9 mouse cellular contexts compared by ENCODE assay signal in the genomic region with DNA sequence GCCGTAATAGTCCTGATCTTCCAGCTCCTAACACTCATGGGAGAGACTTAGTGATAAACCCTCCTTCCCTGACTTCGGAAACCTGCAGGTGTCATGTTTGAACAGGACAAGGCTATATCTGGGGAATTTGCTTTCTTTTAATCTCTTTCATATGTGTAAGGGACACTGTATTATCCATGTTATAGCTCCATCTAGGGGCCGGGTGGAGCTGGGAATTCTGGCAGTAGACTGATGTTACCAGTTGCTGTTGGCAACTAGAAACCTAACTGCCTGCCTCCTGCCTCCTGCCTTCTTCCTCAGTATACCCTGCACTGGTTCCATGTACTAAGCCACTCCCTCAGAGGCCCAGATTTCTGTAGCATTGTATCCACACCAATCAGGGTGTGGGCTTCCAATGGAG. TPM values are rescaled to one million over a fixed set of nuclear protein-coding genes. Genes with fewer than 3 reads are reported as not detected.
DNase-seq lines count a peak whose midpoint lies in the region; ATAC-seq lines count a peak whose summit lies in the region.
"Had no signal": no experiment of that assay in that cellular context is flagged by ENCODE, and none has a peak within 500 bp of the region (broad histone marks: within the 10 kb centered on the region; RNA-seq: fewer than 3 reads in every experiment).

No protein-coding gene starts in this region.

- intact Hi-C loops in gastrocnemius, postnatal 36 days (cut with DNase I), result no loop called here

- DNase-seq in CD4-positive, CD25-positive, alpha-beta regulatory T cell, adult 2 months (ENCODE audit: low read depth, low spot score), result peak; percentile 7
- peak; percentile 7 for DNase-seq in ovary, postnatal 36 days (ENCODE audit: low spot score)
- no peak for DNase-seq in ovary, postnatal 10 days (ENCODE audit: low spot score)
- DNase-seq in layer of hippocampus, adult 9-11 months, result peak; percentile 22
- DNase-seq in gastrocnemius, postnatal 36 days, result no peak

- no peak for ATAC-seq in CD4-positive, CD25-positive, alpha-beta regulatory T cell, adult 4 months
- peak; percentile 82 for ATAC-seq in frontal cortex, adult (ENCODE audit: low TSS enrichment)
- peak; percentile 54 for ATAC-seq in megakaryocyte progenitor cell, adult 5-6 weeks (replicated peaks; ENCODE audit: poor library complexity)

RNA-seq across cellular contexts. Expression of a gene that starts 16.4 kb away (rescaled TPM):
- not detected for polyA plus RNA-seq in CD4-positive, CD25-positive, alpha-beta regulatory T cell, adult 4 months (2017; shearing (Covaris generic))
- total RNA-seq in megakaryocyte progenitor cell, adult 5-6 weeks (2015), result not detected in 2 replicates
- 0.79 TPM in 1 of 2 replicates, not detected in the other for total RNA-seq in megakaryocyte progenitor cell, adult 5-6 weeks (2017)
- total RNA-seq in gastrocnemius, postnatal 36 days (2021), result not detected

RNA-seq across cellular contexts. Expression of a gene that starts 36.8 kb away (rescaled TPM):
- not detected for polyA plus RNA-seq in CD4-positive, CD25-positive, alpha-beta regulatory T cell, adult 4 months (2017; shearing (Covaris generic))
- total RNA-seq in megakaryocyte progenitor cell, adult 5-6 weeks (2015), result not detected in 2 replicates
- total RNA-seq in megakaryocyte progenitor cell, adult 5-6 weeks (2017), result not detected in 2 replicates
- not detected for total RNA-seq in gastrocnemius, postnatal 36 days (2021)
- polyA plus RNA-seq: erythroblast, embryonic 14.5 days had no signal

RNA-seq across cellular contexts. Expression of a gene that starts 50.3 kb away (rescaled TPM):
- polyA plus RNA-seq in CD4-positive, CD25-positive, alpha-beta regulatory T cell, adult 4 months (2017; shearing (Covaris generic)), result not detected
- not detected in 2 replicates for total RNA-seq in megakaryocyte progenitor cell, adult 5-6 weeks (2015)
- total RNA-seq in megakaryocyte progenitor cell, adult 5-6 weeks (2017), result not detected in 2 replicates
- total RNA-seq in gastrocnemius, postnatal 36 days (2021), result not detected
- polyA plus RNA-seq: erythroblast, embryonic 14.5 days had no signal

Comparison
In these comparisons a context has a peak if more than half of its experiments do, and no peak if none do; other contexts are left out.
1. DNase-seq: peak in CD4-positive, CD25-positive, alpha-beta regulatory T cell, adult 2 months (single experiment), ovary, postnatal 36 days (single experiment) and layer of hippocampus, adult 9-11 months (single experiment); none in ovary, postnatal 10 days (single experiment) and gastrocnemius, postnatal 36 days (0 of 2).